Mouse (Mus musculus): ENCODE data around the gene Polr1c.
A peak's percentile ranks its signal among the peaks of the same experiment; 100 is the strongest.

Polr1c gene

GRCm38 (mm10) chr17:46210550-46210949 lies 37.3 kb downstream of the Polr1c start:
- DNase-seq = no peak

GRCm38 (mm10) chr17:46206676-46207075 lies 41.2 kb downstream of the Polr1c start:
- DNase-seq = no peak

GRCm38 (mm10) chr17:46203078-46203477 lies 44.8 kb downstream of the Polr1c start:
- no peak for DNase-seq

- peak; percentile 96 to 97 for DNase-seq
These were observed 45.3 kb downstream of the Polr1c start, which contains the start of the genes Polh and Xpo5 for GRCm38 (mm10) chr17:46202421-46203071. Gene Polh (minus strand): TSS chr17:46202645. Gene Xpo5 (plus strand): TSS chr17:46202782.

- no peak for DNase-seq
These were observed 46.7 kb downstream of the Polr1c start for GRCm38 (mm10) chr17:46201151-46201550.
